Mouse (Mus musculus) spleen, adult 2 months (tissue): ENCODE measurements around the gene Eddm3b. TPM values are rescaled to one million over a fixed set of nuclear protein-coding genes. Genes with fewer than 3 reads are reported as not detected.

Experiments used
- DNase-seq, 2 experiments: peaks; one replicate each; pipeline versions ENCODE4 v3.0.0 to v3.0.0-alpha.2; 2012 to 2021; ENCODE audit warnings: low spot score in 2 of 2, low read depth in 1 of 2
- H3K27ac ChIP-seq: fragments of 200-500 bp; 2 replicates; pipeline ENCODE4 v1.5.1; 2012; ENCODE audit warnings: low read length, inconsistent platforms; ENCODE audit not compliant: insufficient read depth
- H3K27me3 ChIP-seq: fragments of 200-500 bp; 2 replicates; pipeline ENCODE4 v1.6.1; 2012; ENCODE audit warnings: mild to moderate bottlenecking, moderate library complexity, low read length, inconsistent platforms; ENCODE audit not compliant: control insufficient read depth, insufficient read depth
- H3K36me3 ChIP-seq: fragments of 200-500 bp; 2 replicates; pipeline ENCODE4 v1.6.1; 2012; ENCODE audit warnings: mild to moderate bottlenecking, low read length, inconsistent platforms; ENCODE audit not compliant: control insufficient read depth, insufficient read depth
- H3K4me1 ChIP-seq: fragments of 200-500 bp; 2 replicates; pipeline ENCODE4 v1.6.1; 2011; ENCODE audit warnings: inconsistent platforms; ENCODE audit not compliant: control insufficient read depth, insufficient read depth, insufficient read length
- H3K4me3 ChIP-seq: fragments of 200-500 bp; 2 replicates; pipeline ENCODE4 v1.5.1; 2011; ENCODE audit warnings: mild to moderate bottlenecking, inconsistent platforms; ENCODE audit not compliant: insufficient read depth, insufficient read length; ENCODE audit errors: extremely low read depth
- CTCF ChIP-seq: fragments of 200-500 bp; IDR thresholded peaks from 2 replicates; pipeline ENCODE4 v1.5.1; 2011; ENCODE audit warnings: mild to moderate bottlenecking, inconsistent platforms; ENCODE audit not compliant: insufficient read depth, insufficient read length, insufficient replicate concordance; ENCODE audit errors: extremely low read depth
- POLR2A ChIP-seq: fragments of 200-500 bp; IDR thresholded peaks from 2 replicates; pipeline ENCODE4 v1.6.1; 2011; ENCODE audit warnings: low read depth, low read length, inconsistent platforms
- WGBS: fragments of 180-500 bp; shearing (Covaris S2); methylation state at CpG from one replicate; pipeline ENCODE4 v1.1.7; 2018; 5-methylcytosine and 5-hydroxymethylcytosine counted together
- polyA plus RNA-seq: library from polyadenylated mRNA; depleted of rRNA; stranded (reverse); fragments of >200 nt; gene quantifications from 2 replicates; pipeline ENCODE4 v1.2.3, GENCODE M21; 2012

Gene Eddm3b
- polyA plus RNA-seq, 1 experiment: not detected

GRCm38 (mm10) chr14:51088970-51089673 lies 25.1 kb upstream of the Eddm3b start:
- peak; percentile 95 to 97 for DNase-seq
- Histone ChIP-seq H3K4me3 (peak overlapping the region; percentile 85), H3K27me3 (no peaks in the 10 kb centered on the region), H3K4me1 (no peaks in the 10 kb centered on the region), H3K36me3 (no peaks in the 10 kb centered on the region), H3K27ac (peak overlapping the region; percentile 83)
- TF ChIP-seq CTCF: no peak
- no peak for TF ChIP-seq POLR2A
- under 1% methylated on average over 34 of the region's 34 CpGs for WGBS

DNA sequence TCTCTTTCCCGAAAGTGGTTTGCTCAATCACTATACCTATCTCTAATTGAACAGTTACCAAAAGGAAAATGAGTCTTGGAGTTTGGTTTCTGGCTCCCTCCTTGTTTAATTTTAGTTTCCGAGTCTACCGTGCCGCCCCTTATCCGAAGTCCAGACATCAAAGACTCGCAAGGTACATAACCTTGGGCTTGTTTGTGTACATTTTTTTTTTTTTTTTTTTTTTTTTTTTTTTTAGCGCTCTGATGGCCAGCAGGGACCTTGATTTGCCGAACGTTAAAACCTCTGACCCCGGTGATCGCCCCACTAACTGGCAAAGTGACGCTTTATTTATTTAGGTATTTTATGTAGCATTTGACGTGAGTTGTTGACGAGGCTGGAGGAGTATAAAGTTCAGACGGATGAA lies 24.6 kb upstream of the Eddm3b start:
- WGBS: under 1% methylated on average over 15 of the region's 15 CpGs
- H3K27ac ChIP-seq: peak overlapping the region; percentile 58
- no peaks in the 10 kb centered on the region for H3K4me1 ChIP-seq
- no peaks in the 10 kb centered on the region for H3K36me3 ChIP-seq
- DNase-seq: no peak
- TF ChIP-seq POLR2A (no peak), CTCF (no peak)
- H3K4me3 ChIP-seq: peak overlapping the region; percentile 85
- no peaks in the 10 kb centered on the region for H3K27me3 ChIP-seq

- Histone ChIP-seq H3K4me1 (no peaks in the 10 kb centered on the region), H3K27ac (peak overlapping the region; percentile 58), H3K4me3 (peak overlapping the region; percentile 85), H3K36me3 (no peaks in the 10 kb centered on the region), H3K27me3 (no peaks in the 10 kb centered on the region)
- TF ChIP-seq CTCF (no peak), POLR2A (no peak)
- under 1% methylated on average over 27 of the region's 27 CpGs for WGBS
- DNase-seq: peak; percentile 73 to 77
Measured at GRCm38 (mm10) chr14:51090077-51090781, 24.0 kb upstream of the Eddm3b start.

DNA sequence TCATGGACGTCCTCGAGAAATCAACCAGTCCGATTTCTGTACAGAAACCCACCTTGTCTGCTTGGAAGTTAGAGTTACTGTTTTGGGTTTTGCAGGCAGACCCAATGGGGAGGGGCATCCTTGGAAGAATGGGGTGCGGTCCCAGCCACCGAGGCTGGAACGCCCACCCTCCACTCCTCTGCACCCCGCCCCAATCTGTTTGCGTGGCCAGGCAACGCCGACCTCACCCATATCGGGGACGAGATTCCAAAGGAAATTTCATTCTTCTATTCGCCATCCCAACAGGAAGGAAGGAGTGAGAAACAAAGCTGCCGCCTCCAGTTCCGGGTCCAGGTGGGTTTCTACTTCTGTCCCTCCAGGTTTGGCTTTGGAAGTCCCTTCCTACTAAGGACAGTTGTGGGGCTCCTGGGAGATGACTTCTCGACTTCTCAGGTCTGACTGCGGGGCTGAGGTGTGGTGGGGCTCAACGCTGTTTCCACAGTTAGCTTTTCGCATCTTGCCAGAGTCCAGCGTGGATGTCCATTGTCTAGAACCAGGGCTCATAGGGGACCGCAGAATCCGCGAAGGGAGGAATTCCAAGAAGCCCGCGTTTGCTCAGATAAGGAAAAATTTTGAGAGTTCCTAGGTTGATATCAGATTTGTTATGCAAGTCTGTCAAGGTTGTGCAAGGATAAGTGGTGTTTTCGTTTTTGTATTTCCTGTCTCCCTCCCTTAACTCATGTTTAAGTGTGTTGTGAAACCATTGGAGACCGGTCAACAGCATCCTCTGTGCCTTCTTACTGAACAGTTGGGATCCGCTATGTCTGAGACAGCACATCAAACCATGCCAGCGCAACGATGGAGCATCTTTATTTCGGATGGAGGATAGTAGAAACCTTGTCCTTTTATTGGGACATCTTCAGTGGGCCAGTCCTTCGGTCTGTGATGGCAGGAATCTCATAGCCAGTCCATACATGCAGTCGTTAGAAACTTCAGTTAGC lies 23.0 kb upstream of the Eddm3b start, which contains the start of the genes Rnase4 and Ang:
TSS of gene Rnase4 (plus strand) at position 157 of the 980 bp plus-strand sequence.
TSS of gene Ang (plus strand) at position 230 of the 980 bp plus-strand sequence.
- peak in 1 of 2 experiments; percentile 16 for DNase-seq

GRCm38 (mm10) chr14:51092073-51092620 lies 22.1 kb upstream of the Eddm3b start:
- no peaks in the 10 kb centered on the region for H3K4me1 ChIP-seq

More for the DNA sequence above, 23.0 kb upstream of the Eddm3b start, which contains the start of the genes Rnase4 and Ang:
- H3K4me3 ChIP-seq: peak within 1 kb of the TSS; percentile 85
- no peaks in the 10 kb centered on the region for H3K4me1 ChIP-seq
- peak within 1 kb of the TSS; percentile 66 for H3K27ac ChIP-seq
- TF ChIP-seq CTCF: no peak
- no peaks in the 10 kb centered on the region for H3K36me3 ChIP-seq
- WGBS: 16% methylated on average over 33 of the region's 33 CpGs
- no peaks in the 10 kb centered on the region for H3K27me3 ChIP-seq

DNA sequence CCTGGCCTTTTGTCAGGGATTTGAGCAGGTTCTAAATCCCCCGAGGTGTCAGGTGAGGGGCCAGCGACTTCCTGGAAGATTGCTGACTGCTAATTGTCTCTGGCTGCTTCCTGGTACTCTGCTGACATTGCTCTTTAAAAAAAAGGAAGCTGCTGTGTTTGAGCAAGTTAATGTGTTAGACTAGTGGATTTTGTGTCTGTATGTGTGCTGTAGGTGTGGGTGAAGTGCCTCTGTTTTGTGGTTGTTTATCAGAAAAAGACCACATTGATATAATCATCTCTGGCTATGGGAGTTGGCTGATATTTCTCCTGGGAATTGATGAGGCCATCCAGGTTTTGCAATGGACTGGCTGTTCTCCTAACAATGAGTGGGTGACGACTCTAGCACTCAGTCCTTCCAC lies 20.7 kb upstream of the Eddm3b start:
- Histone ChIP-seq H3K27ac (no peak overlapping the region), H3K36me3 (no peaks in the 10 kb centered on the region), H3K4me1 (no peaks in the 10 kb centered on the region), H3K27me3 (no peaks in the 10 kb centered on the region), H3K4me3 (no peak overlapping the region)
- peak in 1 of 2 experiments; percentile 30 for DNase-seq
- WGBS: 22% methylated on average over 3 of the region's 3 CpGs
- no peak for TF ChIP-seq CTCF
- TF ChIP-seq POLR2A: no peak

More at GRCm38 (mm10) chr14:51092073-51092620, 22.1 kb upstream of the Eddm3b start:
- H3K4me3 ChIP-seq: no peak overlapping the region
- no peaks in the 10 kb centered on the region for H3K36me3 ChIP-seq
- no peaks in the 10 kb centered on the region for H3K27me3 ChIP-seq
- no peak for TF ChIP-seq POLR2A
- TF ChIP-seq CTCF: no peak
- no peak overlapping the region for H3K27ac ChIP-seq
- 28% methylated on average over 8 of the region's 8 CpGs for WGBS
- no peak for DNase-seq
